Comparison of ENCODE assay signal across 26 mouse cellular contexts in genomic region chr6:37199502-37199901, GRCm38 (mm10).
"Had no signal": no experiment of that assay in that cellular context is flagged by ENCODE, and none has a peak within 500 bp of the region (broad histone marks: within the 10 kb centered on the region; RNA-seq: fewer than 3 reads in every experiment).

No protein-coding gene starts in this region.

- H3K9ac ChIP-seq: embryonic facial prominence, embryonic 12.5 days; embryonic facial prominence, embryonic 13.5 days; embryonic facial prominence, embryonic 15.5 days; forebrain, embryonic 12.5 days; forebrain, embryonic 13.5 days; forebrain, embryonic 15.5 days; forebrain, postnatal 0 days had no signal

- H3K27me3 ChIP-seq: embryonic facial prominence, embryonic 12.5 days; embryonic facial prominence, embryonic 13.5 days; embryonic facial prominence, embryonic 15.5 days; forebrain, embryonic 12.5 days; forebrain, embryonic 13.5 days; forebrain, embryonic 15.5 days had no signal

- H3K36me3 ChIP-seq: embryonic facial prominence, embryonic 10.5 days; embryonic facial prominence, embryonic 12.5 days; embryonic facial prominence, embryonic 13.5 days; embryonic facial prominence, embryonic 15.5 days; forebrain, embryonic 10.5 days; forebrain, embryonic 12.5 days; forebrain, embryonic 15.5 days; heart, embryonic 10.5 days had no signal

- H3K9me3 ChIP-seq: embryonic facial prominence, embryonic 10.5 days; embryonic facial prominence, embryonic 12.5 days; embryonic facial prominence, embryonic 13.5 days; embryonic facial prominence, embryonic 15.5 days; forebrain, embryonic 10.5 days; forebrain, embryonic 12.5 days; forebrain, embryonic 13.5 days; forebrain, embryonic 15.5 days; heart, embryonic 10.5 days had no signal

- H3K27ac ChIP-seq: embryonic facial prominence, embryonic 10.5 days; embryonic facial prominence, embryonic 12.5 days; embryonic facial prominence, embryonic 13.5 days; embryonic facial prominence, embryonic 15.5 days; forebrain, embryonic 10.5 days; forebrain, embryonic 12.5 days; forebrain, embryonic 13.5 days; forebrain, embryonic 15.5 days; gastrocnemius, adult 2 months; heart, adult 2 months; heart, embryonic 10.5 days had no signal

- H3K4me3 ChIP-seq: embryonic facial prominence, embryonic 10.5 days; embryonic facial prominence, embryonic 12.5 days; embryonic facial prominence, embryonic 13.5 days; embryonic facial prominence, embryonic 15.5 days; erythroblast, embryonic 14.5 days; forebrain, embryonic 10.5 days; forebrain, embryonic 12.5 days; forebrain, embryonic 13.5 days; forebrain, embryonic 15.5 days; gastrocnemius, adult 2 months; heart, adult 2 months; heart, embryonic 10.5 days had no signal

- H3K4me1 ChIP-seq: forebrain, embryonic 10.5 days had no signal

- DNase-seq: cerebellum, adult 9-10 months; cerebellum, adult 9-11 months; cerebellum, postnatal 10 days; cerebellum, postnatal 14 days; cerebellum, postnatal 36 days; embryo, embryonic 11 days; forebrain, postnatal 0 days; gastrocnemius, adult 2 months; gastrocnemius, postnatal 10 days; gastrocnemius, postnatal 14 days; gastrocnemius, postnatal 25 days; gastrocnemius, postnatal 36 days; heart, adult 18-20 months; heart, adult 2 months had no signal

- ATAC-seq: forebrain, embryonic 13.5 days; forebrain, embryonic 14.5 days; forebrain, embryonic 15.5 days; forebrain, embryonic 16.5 days; forebrain, postnatal 0 days had no signal

- H3K4me2 ChIP-seq: embryonic facial prominence, embryonic 12.5 days; embryonic facial prominence, embryonic 13.5 days; embryonic facial prominence, embryonic 15.5 days; forebrain, embryonic 12.5 days; forebrain, embryonic 13.5 days; forebrain, embryonic 15.5 days had no signal
